Mouse (Mus musculus) liver, embryonic 11.5 days (tissue): ENCODE results near the gene Iqsec1. TPM values are rescaled to one million over a fixed set of nuclear protein-coding genes. Genes with fewer than 3 reads are reported as not detected.

Source experiments
- ATAC-seq: fragments of 200-750 bp; cut with Nextera tagmentation; replicated peaks from 2 replicates; pipeline ENCODE4 v1.8.0; 2017; ENCODE audit warnings: moderate number of reproducible peaks, mild to moderate bottlenecking, moderate TSS enrichment, moderate library complexity; ENCODE audit not compliant: low FRiP score
- DNase-seq: peaks from one replicate; pipeline ENCODE4 v3.0.0-alpha.2; 2017; ENCODE audit warnings: low spot score
- H3K27ac ChIP-seq: fragments of 300-500 bp; sonication (generic); 2 replicates; pipeline ENCODE4 v1.5.1; 2014; ENCODE audit warnings: mild to moderate bottlenecking, low read depth, low read length, control low read depth
- H3K27me3 ChIP-seq: fragments of 300-500 bp; sonication (generic); replicated peaks from 2 replicates; pipeline ENCODE4 v1.6.1; 2014; ENCODE audit warnings: low read length, mixed read lengths; ENCODE audit not compliant: control insufficient read depth, insufficient read depth
- H3K36me3 ChIP-seq: fragments of 300-500 bp; sonication (generic); 2 replicates; pipeline ENCODE4 v1.6.1; 2014; ENCODE audit warnings: mild to moderate bottlenecking, low read length, moderate library complexity, mixed read lengths; ENCODE audit not compliant: control insufficient read depth, insufficient read depth
- H3K4me1 ChIP-seq: fragments of 300-500 bp; sonication (generic); replicated peaks from 2 replicates; pipeline ENCODE4 v1.6.1; 2014; ENCODE audit warnings: low read length, mixed read lengths; ENCODE audit not compliant: control insufficient read depth, insufficient read depth
- H3K4me2 ChIP-seq: fragments of 300-500 bp; sonication (generic); 2 replicates; pipeline ENCODE4 v1.6.1; 2014; ENCODE audit warnings: mild to moderate bottlenecking, control low read depth, moderate library complexity
- H3K4me3 ChIP-seq: fragments of 300-500 bp; sonication (generic); 2 replicates; pipeline ENCODE4 v1.5.1; 2014; ENCODE audit warnings: low read depth, low read length, control low read depth
- H3K9ac ChIP-seq: fragments of 300-500 bp; sonication (generic); 2 replicates; pipeline ENCODE4 v1.6.1; 2014; ENCODE audit warnings: low read depth, low read length, control low read depth
- H3K9me3 ChIP-seq: fragments of 300-500 bp; sonication (generic); 2 replicates; pipeline ENCODE4 v1.6.1; 2016; ENCODE audit warnings: low read length, inconsistent platforms, mixed read lengths; ENCODE audit not compliant: control insufficient read depth
- WGBS: fragments of 180-500 bp; shearing (Covaris S2); extraction: QIAGEN DNeasy Blood & Tissue Kit; methylation state at CpG from one replicate; pipeline ENCODE4 v1.1.7; 2014; 5-methylcytosine and 5-hydroxymethylcytosine counted together
- polyA plus RNA-seq: library from polyadenylated mRNA; unstranded; fragments of >200 nt; fragmentation: Nextera tagmentation; extraction: Ambion mirVana; gene quantifications from 2 replicates; pipeline ENCODE4 v1.2.1, GENCODE M21; 2014

Gene Iqsec1
- polyA plus RNA-seq, 1 experiment from 2014 or later: 9.1 TPM

- Histone ChIP-seq H3K36me3 (no peaks in the 10 kb centered on the region), H3K27ac (no peak overlapping the region), H3K9me3 (no peaks in the 10 kb centered on the region), H3K27me3 (no peaks in the 10 kb centered on the region), H3K4me1 (no peaks in the 10 kb centered on the region; the same call in 1 of the 2 replicates), H3K4me3 (no peak overlapping the region), H3K9ac (no peak overlapping the region), H3K4me2 (no peak overlapping the region)
- WGBS: 69% methylated on average over 2 of the region's 2 CpGs
- DNase-seq: no peak
- ATAC-seq: no peak
Measured at GRCm38 (mm10) chr6:90945560-90946230, 42.8 kb downstream of the Iqsec1 start.

- H3K4me1 ChIP-seq: peaks cover 3% of the 10 kb centered on the region; the same call in 1 of the 2 replicates
- no peak overlapping the region for H3K27ac ChIP-seq
- no peak overlapping the region for H3K4me3 ChIP-seq
- no peaks in the 10 kb centered on the region for H3K27me3 ChIP-seq
- H3K4me2 ChIP-seq: no peak overlapping the region
- H3K36me3 ChIP-seq: no peaks in the 10 kb centered on the region
- WGBS: 34% methylated on average over 3 of the region's 3 CpGs
- no peak overlapping the region for H3K9ac ChIP-seq
- H3K9me3 ChIP-seq: no peaks in the 10 kb centered on the region
- ATAC-seq: no peak
- DNase-seq: no peak
Measured at GRCm38 (mm10) chr6:90941257-90941656, 47.2 kb downstream of the Iqsec1 start.

- no peak for ATAC-seq
- Histone ChIP-seq H3K27me3 (no peaks in the 10 kb centered on the region), H3K4me1 (no peaks in the 10 kb centered on the region), H3K4me2 (no peak overlapping the region), H3K9me3 (no peaks in the 10 kb centered on the region), H3K4me3 (no peak overlapping the region), H3K27ac (no peak overlapping the region), H3K9ac (no peak overlapping the region), H3K36me3 (no peaks in the 10 kb centered on the region)
- WGBS: 86% methylated on average over 3 of the region's 3 CpGs
- no peak for DNase-seq
Measured at GRCm38 (mm10) chr6:90933656-90934055, 54.8 kb downstream of the Iqsec1 start.

- H3K27ac ChIP-seq: no peak overlapping the region
- H3K27me3 ChIP-seq: no peaks in the 10 kb centered on the region
- no peak overlapping the region for H3K4me2 ChIP-seq
- H3K9ac ChIP-seq: no peak overlapping the region
- H3K36me3 ChIP-seq: no peaks in the 10 kb centered on the region
- 76% methylated on average over 2 of the region's 2 CpGs for WGBS
- ATAC-seq: no peak
- no peaks in the 10 kb centered on the region for H3K9me3 ChIP-seq
- no peak overlapping the region for H3K4me3 ChIP-seq
- no peaks in the 10 kb centered on the region for H3K4me1 ChIP-seq
- no peak for DNase-seq
Measured at GRCm38 (mm10) chr6:90928806-90929205, 59.7 kb downstream of the Iqsec1 start.

DNA sequence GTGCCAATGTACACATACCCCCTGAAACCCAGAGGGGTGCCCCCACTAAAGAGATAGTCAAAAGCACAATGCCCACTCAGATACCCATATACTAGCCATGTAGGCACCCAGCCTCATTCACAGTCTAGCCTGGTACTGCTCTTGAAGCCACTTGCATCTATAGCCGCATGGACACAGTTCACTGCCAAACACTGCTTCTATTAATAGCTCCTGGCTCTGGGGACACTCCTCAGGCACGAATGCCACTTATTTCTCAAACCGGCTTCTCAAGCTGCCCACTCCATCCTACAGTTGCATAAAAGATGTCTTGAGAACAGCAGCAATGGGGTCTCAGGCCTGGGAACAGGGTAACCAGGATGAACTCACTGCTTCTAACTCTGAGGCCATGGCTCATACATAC, 63.0 kb downstream of the Iqsec1 start:
- H3K9me3 ChIP-seq: no peaks in the 10 kb centered on the region
- no peaks in the 10 kb centered on the region for H3K36me3 ChIP-seq
- H3K4me2 ChIP-seq: no peak overlapping the region
- H3K27me3 ChIP-seq: no peaks in the 10 kb centered on the region
- no peak overlapping the region for H3K4me3 ChIP-seq
- no peaks in the 10 kb centered on the region for H3K4me1 ChIP-seq
- ATAC-seq (no peak), DNase-seq (no peak)
- H3K9ac ChIP-seq: no peak overlapping the region
- no peak overlapping the region for H3K27ac ChIP-seq
- WGBS: 83% methylated on average over 3 of the region's 3 CpGs

- DNase-seq (no peak), ATAC-seq (no peak)
- 82% methylated on average over 3 of the region's 3 CpGs for WGBS
- Histone ChIP-seq H3K4me2 (no peak overlapping the region), H3K9me3 (no peaks in the 10 kb centered on the region), H3K4me1 (no peaks in the 10 kb centered on the region), H3K27me3 (no peaks in the 10 kb centered on the region), H3K27ac (no peak overlapping the region), H3K4me3 (no peak overlapping the region), H3K36me3 (no peaks in the 10 kb centered on the region), H3K9ac (no peak overlapping the region)
Measured at GRCm38 (mm10) chr6:90924796-90925195, 63.7 kb downstream of the Iqsec1 start.

GRCm38 (mm10) chr6:90924379-90924778, 64.1 kb downstream of the Iqsec1 start:
- H3K4me2 ChIP-seq: no peak overlapping the region
- H3K9me3 ChIP-seq: no peaks in the 10 kb centered on the region
- H3K27ac ChIP-seq: no peak overlapping the region
- WGBS: 71% methylated on average over 4 of the region's 4 CpGs
- DNase-seq: no peak
- no peaks in the 10 kb centered on the region for H3K4me1 ChIP-seq
- H3K36me3 ChIP-seq: no peaks in the 10 kb centered on the region
- H3K9ac ChIP-seq: no peak overlapping the region
- no peaks in the 10 kb centered on the region for H3K27me3 ChIP-seq
- ATAC-seq: no peak
- no peak overlapping the region for H3K4me3 ChIP-seq

- H3K9ac ChIP-seq: no peak overlapping the region
- H3K4me1 ChIP-seq: no peaks in the 10 kb centered on the region
Measured at GRCm38 (mm10) chr6:90921259-90921946, 67.1 kb downstream of the Iqsec1 start.

More at GRCm38 (mm10) chr6:90921259-90921946, 67.1 kb downstream of the Iqsec1 start:
- DNase-seq (no peak), ATAC-seq (no peak)
- WGBS: 63% methylated on average over 9 of the region's 9 CpGs
- H3K27me3 ChIP-seq: no peaks in the 10 kb centered on the region
- H3K9me3 ChIP-seq: no peaks in the 10 kb centered on the region
- no peak overlapping the region for H3K4me2 ChIP-seq
- no peak overlapping the region for H3K4me3 ChIP-seq
- H3K27ac ChIP-seq: no peak overlapping the region
- H3K36me3 ChIP-seq: no peaks in the 10 kb centered on the region
